Mouse (Mus musculus) heart, embryonic 14.5 days (tissue): Measurements from ENCODE around the gene Tmprss2. TPM values are rescaled to one million over a fixed set of nuclear protein-coding genes. Genes with fewer than 3 reads are reported as not detected.

Source experiments
- ATAC-seq: fragments of 200-750 bp; cut with Nextera tagmentation; 2 replicates; pipeline ENCODE4 v1.8.0; 2017; ENCODE audit warnings: low read depth, moderate TSS enrichment; ENCODE audit not compliant: insufficient number of reproducible peaks, insufficient read depth, low FRiP score
- H3K27ac ChIP-seq, 2 experiments: fragments of 200-500 bp in 1 of 2; fragments of 300-500 bp in 1 of 2; sonication (generic) in 1 of 2; replicated peaks in 1 of 2; 2 replicates each; pipeline ENCODE4 v1.5.1; 2012 to 2014; ENCODE audit warnings: low read depth in 2 of 2, low read length in 2 of 2, control low read depth in 1 of 2, mild to moderate bottlenecking in 1 of 2, mixed read lengths in 1 of 2; ENCODE audit not compliant: control insufficient read depth in 1 of 2, insufficient read depth in 1 of 2
- H3K27me3 ChIP-seq: fragments of 300-500 bp; sonication (generic); 2 replicates; pipeline ENCODE4 v1.6.1; 2014; ENCODE audit warnings: mild to moderate bottlenecking, low read length, control low read depth; ENCODE audit not compliant: control insufficient read depth, insufficient read depth
- H3K36me3 ChIP-seq: fragments of 300-500 bp; sonication (generic); 2 replicates; pipeline ENCODE4 v1.6.1; 2014; ENCODE audit warnings: mild to moderate bottlenecking, control low read depth, low read length, mixed read lengths; ENCODE audit not compliant: control insufficient read depth, insufficient read depth
- H3K4me1 ChIP-seq, 2 experiments: fragments of 200-500 bp in 1 of 2; fragments of 300-500 bp in 1 of 2; sonication (generic) in 1 of 2; 2 replicates each; pipeline ENCODE4 v1.6.1; 2012 to 2014; ENCODE audit warnings: low read length in 2 of 2, control low read depth in 1 of 2, mixed read lengths in 1 of 2; ENCODE audit not compliant: control insufficient read depth in 2 of 2, insufficient read depth in 2 of 2
- H3K4me2 ChIP-seq: fragments of 300-500 bp; sonication (generic); 2 replicates; pipeline ENCODE4 v1.6.1; 2014; ENCODE audit warnings: mild to moderate bottlenecking, low read length
- H3K4me3 ChIP-seq, 2 experiments: fragments of 200-500 bp in 1 of 2; fragments of 300-500 bp in 1 of 2; sonication (generic) in 1 of 2; 2 replicates each; pipeline ENCODE4 v1.5.1; 2012 to 2014; ENCODE audit warnings: low read length in 2 of 2, mild to moderate bottlenecking in 2 of 2, control low read depth in 1 of 2, low read depth in 1 of 2, moderate library complexity in 1 of 2; ENCODE audit not compliant: control insufficient read depth in 1 of 2, insufficient read depth in 1 of 2
- H3K9ac ChIP-seq: fragments of 300-500 bp; sonication (generic); 2 replicates; pipeline ENCODE4 v1.6.1; 2014; ENCODE audit warnings: mild to moderate bottlenecking, low read length
- H3K9me3 ChIP-seq: fragments of 300-500 bp; sonication (generic); 2 replicates; pipeline ENCODE4 v1.6.1; 2016; ENCODE audit warnings: low read length, control low read depth; ENCODE audit not compliant: control insufficient read depth
- WGBS: fragments of 180-500 bp; shearing (Covaris S2); extraction: QIAGEN DNeasy Blood & Tissue Kit; methylation state at CpG from one replicate; pipeline ENCODE4 v1.1.7; 2014; 5-methylcytosine and 5-hydroxymethylcytosine counted together
- polyA plus RNA-seq: library from polyadenylated mRNA; unstranded; fragments of >200 nt; fragmentation: Nextera tagmentation; extraction: Ambion mirVana; gene quantifications from 2 replicates; pipeline ENCODE4 v1.2.1, GENCODE M21; 2014

The Tmprss2 gene
- polyA plus RNA-seq, result 0.08 and 0.18 TPM in 2 replicates

- Histone ChIP-seq H3K9me3 (no peaks in the 10 kb centered on the region), H3K9ac (peak within 1 kb of the TSS; percentile 53), H3K36me3 (no peaks in the 10 kb centered on the region), H3K4me2 (peak within 1 kb of the TSS; percentile 91), H3K27ac (no peak within 1 kb of the TSS), H3K27me3 (peaks cover 37% of the 10 kb centered on the region), H3K4me3 (peak within 1 kb of the TSS; percentile 35 to 47), H3K4me1 (peaks cover 4 to 8% of the 10 kb centered on the region in 2 experiments; a peak in 2 of 4 replicates)
- WGBS, result under 1% methylated on average over 30 of the region's 30 CpGs
- no peak; the same call in 1 of the 2 replicates for ATAC-seq
These were observed at the start of gene Tmprss2 for GRCm38 (mm10) chr16:97610939-97611338. Tmprss2 (minus strand) TSS chr16:97611195.

GRCm38 (mm10) chr16:97659225-97659658 is 48.2 kb upstream of the Tmprss2 start:
- Histone ChIP-seq H3K4me3 (no peak overlapping the region), H3K27ac (no peak overlapping the region), H3K4me2 (no peak overlapping the region), H3K27me3 (no peaks in the 10 kb centered on the region), H3K4me1 (no peaks in the 10 kb centered on the region), H3K9me3 (no peaks in the 10 kb centered on the region), H3K9ac (no peak overlapping the region), H3K36me3 (no peaks in the 10 kb centered on the region)
- 30% methylated on average over 1 of the region's 1 CpGs for WGBS
- ATAC-seq, result no peak

- ATAC-seq, result no peak
- Histone ChIP-seq H3K9me3 (no peaks in the 10 kb centered on the region), H3K36me3 (no peaks in the 10 kb centered on the region), H3K27me3 (no peaks in the 10 kb centered on the region), H3K4me3 (no peak overlapping the region), H3K9ac (no peak overlapping the region), H3K4me2 (no peak overlapping the region), H3K27ac (no peak overlapping the region), H3K4me1 (no peaks in the 10 kb centered on the region)
- WGBS, result 79% methylated on average over 6 of the region's 6 CpGs
These were observed 47.5 kb upstream of the Tmprss2 start for GRCm38 (mm10) chr16:97658481-97658880.

GRCm38 (mm10) chr16:97655800-97656199 is 44.8 kb upstream of the Tmprss2 start:
- Histone ChIP-seq H3K27ac (no peak overlapping the region), H3K27me3 (no peaks in the 10 kb centered on the region), H3K4me3 (no peak overlapping the region), H3K9me3 (no peaks in the 10 kb centered on the region), H3K4me1 (no peaks in the 10 kb centered on the region), H3K9ac (no peak overlapping the region), H3K36me3 (no peaks in the 10 kb centered on the region), H3K4me2 (no peak overlapping the region)
- 70% methylated on average over 2 of the region's 2 CpGs for WGBS
- no peak for ATAC-seq

- H3K27me3 ChIP-seq, result no peaks in the 10 kb centered on the region
- H3K9ac ChIP-seq, result no peak overlapping the region
- H3K9me3 ChIP-seq, result no peaks in the 10 kb centered on the region
- no peak overlapping the region for H3K4me3 ChIP-seq
- H3K4me1 ChIP-seq, result no peaks in the 10 kb centered on the region
- H3K36me3 ChIP-seq, result no peaks in the 10 kb centered on the region
- H3K27ac ChIP-seq, result no peak overlapping the region
- H3K4me2 ChIP-seq, result no peak overlapping the region
- ATAC-seq, result no peak
- WGBS, result 60% methylated on average over 9 of the region's 9 CpGs
These were observed 38.7 kb upstream of the Tmprss2 start for GRCm38 (mm10) chr16:97649522-97650188.

GRCm38 (mm10) chr16:97644681-97645080 is 33.7 kb upstream of the Tmprss2 start:
- Histone ChIP-seq H3K9me3 (no peaks in the 10 kb centered on the region), H3K4me1 (no peaks in the 10 kb centered on the region), H3K4me3 (no peak overlapping the region), H3K36me3 (no peaks in the 10 kb centered on the region), H3K27ac (no peak overlapping the region), H3K9ac (no peak overlapping the region), H3K4me2 (no peak overlapping the region), H3K27me3 (no peaks in the 10 kb centered on the region)
- ATAC-seq, result no peak

GRCm38 (mm10) chr16:97639630-97640029 is 28.6 kb upstream of the Tmprss2 start:
- H3K27me3 ChIP-seq, result no peaks in the 10 kb centered on the region
- H3K4me2 ChIP-seq, result no peak overlapping the region
- H3K4me1 ChIP-seq, result no peaks in the 10 kb centered on the region
- no peak overlapping the region for H3K9ac ChIP-seq
- WGBS, result 77% methylated on average over 3 of the region's 3 CpGs
- no peaks in the 10 kb centered on the region for H3K9me3 ChIP-seq
- H3K36me3 ChIP-seq, result no peaks in the 10 kb centered on the region
- no peak for ATAC-seq
- no peak overlapping the region for H3K27ac ChIP-seq
- no peak overlapping the region for H3K4me3 ChIP-seq
